Mouse (Mus musculus): ENCODE data around the gene Pcnx3.

DNA sequence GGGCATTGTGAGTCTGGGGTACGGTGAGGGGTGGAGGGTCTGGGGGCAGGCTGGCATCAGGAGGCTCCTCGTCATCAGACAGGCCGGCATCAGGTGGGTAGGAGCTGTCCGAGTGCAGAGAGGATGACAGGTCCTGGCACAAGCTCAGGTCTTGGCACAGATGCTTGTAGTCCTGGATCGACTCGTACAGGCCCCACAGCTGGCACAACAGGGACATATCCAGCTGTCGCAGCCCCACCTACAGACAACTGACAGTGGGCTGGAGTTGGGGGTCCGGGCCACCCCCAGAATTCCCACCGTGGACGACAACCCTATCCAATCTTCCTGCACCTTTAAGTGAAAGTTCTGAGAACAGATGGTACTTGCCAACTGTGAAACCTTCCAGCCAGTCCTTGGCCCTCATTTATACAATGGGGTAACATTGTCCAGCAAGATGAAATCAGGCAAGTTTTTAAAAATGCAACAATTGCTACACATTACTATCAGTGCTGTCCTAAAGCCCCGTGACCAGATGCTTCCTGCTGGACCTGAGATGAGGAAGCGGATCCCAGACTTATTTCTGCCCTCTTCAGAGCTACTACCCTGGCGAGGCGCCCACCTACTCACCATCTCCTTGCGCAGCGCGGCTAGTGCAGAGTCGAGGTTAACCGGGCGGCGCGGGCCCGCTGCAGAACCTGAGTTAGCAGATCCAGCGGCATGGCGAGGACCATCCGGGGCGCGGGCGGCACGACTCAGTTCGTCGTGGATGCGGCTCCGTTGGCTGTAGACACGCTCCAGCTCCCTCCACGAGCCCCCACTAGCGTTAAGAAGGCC lies 40.1 kb upstream of the Pcnx3 start:
- no peak for TF ChIP-seq POLR2A (IDR thresholded peaks at IDR 0.05; ENCODE audit: insufficient read depth, low read depth, low read length)
- no peak for TF ChIP-seq EP300 (IDR thresholded peaks at IDR 0.05; ENCODE audit: insufficient read depth, low read depth, low read length)
